Mouse (Mus musculus): Measurements from ENCODE around the gene Evc.
A peak's percentile ranks its signal among the peaks of the same experiment; 100 is the strongest.

Gene Evc

DNA sequence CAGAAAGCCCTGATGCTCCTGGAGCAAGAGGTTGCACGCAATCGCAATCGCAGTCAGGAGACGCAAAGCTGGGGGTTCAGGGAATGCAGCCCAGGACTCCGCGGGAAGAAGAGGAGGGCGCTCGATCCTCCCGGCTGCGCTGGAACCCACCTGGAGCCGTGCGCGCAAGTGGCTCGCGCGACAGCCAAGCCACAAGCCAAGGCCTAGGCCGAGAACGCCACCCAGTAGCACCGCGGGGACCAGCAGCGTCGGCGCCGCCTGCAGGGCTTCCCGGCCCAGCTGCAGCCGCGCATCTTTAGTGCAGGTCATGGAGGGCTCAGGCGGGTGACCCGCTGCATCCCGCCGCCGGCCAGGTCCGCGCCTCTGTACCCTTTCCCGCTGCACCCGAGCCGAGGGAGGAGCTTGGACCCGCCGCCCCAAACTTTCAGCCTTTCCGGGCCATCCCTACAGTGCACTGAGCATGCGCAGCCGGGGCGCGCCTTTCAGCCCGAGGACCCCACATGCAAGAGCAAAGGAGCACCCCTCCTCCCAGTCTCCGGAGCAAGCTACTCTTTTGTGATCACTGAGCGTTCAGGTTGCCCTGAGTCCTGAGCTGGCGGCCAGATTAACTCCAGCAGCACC, at the start of gene Evc:
Gene Evc (minus strand): TSS at position 410 of the 621 bp plus-strand sequence.
- peak; percentile 59 for DNase-seq

DNA sequence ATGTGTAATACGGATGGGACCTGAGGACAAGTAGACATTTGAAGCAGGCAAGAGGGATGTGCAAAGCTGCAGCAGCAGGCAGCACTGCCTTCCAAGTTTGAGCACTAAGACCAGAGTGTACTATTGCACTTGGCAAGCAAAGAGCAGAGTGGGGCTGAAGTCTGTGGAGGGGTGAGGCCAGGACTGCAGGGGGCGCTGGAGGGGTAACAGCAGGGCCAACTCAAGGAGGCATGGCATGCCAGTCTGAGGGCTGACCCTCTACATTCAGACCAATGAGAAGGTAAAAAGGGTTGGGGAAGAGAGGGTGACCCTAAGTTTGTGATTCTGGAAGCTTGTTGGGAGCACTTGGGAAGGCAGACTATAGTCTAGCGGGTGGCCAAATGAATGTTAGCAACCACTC, 46.9 kb upstream of the Evc start:
- no peak for DNase-seq

DNA sequence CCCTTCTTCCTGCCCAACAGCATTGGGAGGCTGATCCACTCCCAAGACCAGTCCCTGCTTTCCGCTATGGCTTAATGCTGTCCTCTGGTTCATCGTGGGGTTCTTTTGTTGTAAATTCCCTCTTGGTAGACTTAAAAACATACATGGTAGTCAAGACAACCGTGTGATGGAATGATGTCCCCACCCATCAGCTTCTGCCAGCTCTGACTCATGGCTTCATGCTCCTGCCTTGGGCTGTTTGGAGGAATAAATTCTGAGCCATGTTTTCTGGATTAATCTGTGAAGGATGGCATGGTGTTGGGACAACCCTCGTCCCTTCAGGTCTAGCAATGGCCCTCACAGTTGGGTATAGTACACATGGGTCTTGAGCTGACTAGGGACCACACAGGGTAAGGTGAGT, 43.9 kb upstream of the Evc start:
- DNase-seq, result no peak

DNA sequence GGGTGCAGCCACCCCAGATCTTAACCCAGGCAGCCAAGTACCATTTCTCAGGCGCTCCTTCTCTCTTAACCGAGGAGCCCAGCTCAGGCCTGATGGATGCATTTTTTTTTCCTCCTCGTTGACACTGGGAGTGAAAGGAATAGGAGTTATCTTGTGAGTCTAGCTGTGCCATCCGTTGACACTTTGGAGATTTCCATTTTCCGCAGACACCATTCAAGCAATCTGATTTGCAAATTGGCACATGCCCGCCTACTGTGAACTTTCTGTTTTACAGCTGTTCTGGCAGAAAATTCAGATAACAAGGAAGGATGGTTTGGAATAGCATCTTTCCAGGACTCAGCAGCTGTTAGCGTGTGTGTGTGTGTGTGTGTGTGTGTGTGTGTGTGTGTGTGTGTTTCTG, 40.7 kb upstream of the Evc start:
- DNase-seq, result no peak

DNA sequence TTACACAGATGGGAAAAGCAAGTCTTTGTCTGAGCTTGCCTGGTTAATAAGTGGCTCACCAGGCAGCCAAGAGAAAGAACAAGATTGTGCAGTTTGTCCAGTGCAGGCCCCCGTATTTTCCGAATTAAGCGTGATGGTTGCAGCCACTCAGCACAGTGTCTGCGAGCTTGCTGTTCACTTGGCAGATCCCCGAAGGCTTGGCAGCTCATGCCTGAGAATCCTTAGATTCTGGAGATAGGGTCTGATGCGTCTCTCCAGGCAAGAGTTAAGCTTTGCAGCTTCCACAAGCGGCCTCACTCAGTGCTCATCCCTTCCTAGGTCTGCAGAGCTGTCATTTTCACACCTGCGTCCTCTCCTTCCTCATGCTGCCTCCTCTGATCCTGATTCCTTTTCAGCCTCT, 32.1 kb upstream of the Evc start:
- no peak for DNase-seq

DNA sequence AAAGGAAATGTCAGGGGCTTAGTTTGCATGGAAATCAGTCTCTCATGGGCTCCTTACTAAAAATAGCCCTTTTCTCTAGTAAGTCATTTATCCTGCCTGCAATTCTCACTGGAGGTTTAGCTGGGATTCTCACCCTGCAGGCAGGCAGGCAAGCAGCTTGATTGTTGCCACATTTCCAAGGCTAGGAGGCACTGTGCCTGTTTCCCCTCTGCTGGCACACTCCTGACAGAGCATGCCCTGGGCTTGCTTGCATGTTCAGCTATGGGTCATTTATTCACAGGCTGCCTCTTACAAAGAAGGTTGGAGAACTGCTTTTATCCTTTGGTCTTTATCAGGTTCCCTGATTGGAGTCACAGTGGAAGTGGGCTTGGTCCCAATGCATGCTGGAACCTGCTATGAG, 29.1 kb upstream of the Evc start:
- no peak for DNase-seq

DNA sequence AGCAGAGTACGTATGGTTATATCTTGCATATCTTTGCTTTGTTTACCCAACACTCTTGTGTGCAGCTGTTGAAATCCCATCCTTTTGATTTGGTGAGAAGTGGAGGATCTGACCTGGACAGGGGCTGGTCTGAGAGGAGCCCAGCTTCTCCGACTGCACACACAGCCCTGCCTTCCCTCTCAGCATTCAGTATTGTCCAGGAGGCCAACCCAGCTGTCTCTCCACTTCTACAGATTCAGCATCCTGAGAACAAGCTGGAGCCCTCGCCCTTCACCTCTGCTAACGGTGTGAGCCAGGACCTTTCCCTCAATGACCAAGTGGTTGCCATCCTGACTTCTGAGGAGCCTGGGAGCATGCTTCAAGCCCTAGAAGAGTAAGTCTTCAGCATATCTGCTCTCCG, 26.6 kb upstream of the Evc start:
- no peak for DNase-seq

DNA sequence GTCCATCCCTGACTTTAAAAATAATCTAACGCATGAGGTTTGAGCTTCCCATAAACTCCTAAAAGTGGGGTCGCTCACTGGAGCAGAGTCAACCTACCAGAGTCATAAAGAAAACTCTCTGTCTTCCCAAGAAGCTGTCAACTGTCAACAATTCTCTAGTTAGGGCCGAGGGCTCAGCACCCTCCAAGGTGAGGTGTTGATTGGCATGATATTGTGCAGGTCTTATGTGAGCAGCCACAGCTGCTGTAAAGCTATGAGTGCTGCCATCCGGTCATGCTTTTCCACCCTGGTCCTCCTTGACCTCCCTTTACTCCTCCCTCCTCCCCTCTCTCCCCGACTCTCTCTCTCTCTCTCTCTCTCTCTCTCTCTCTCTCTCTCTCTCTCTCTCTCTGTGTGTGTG, 25.9 kb upstream of the Evc start:
- no peak for DNase-seq

DNA sequence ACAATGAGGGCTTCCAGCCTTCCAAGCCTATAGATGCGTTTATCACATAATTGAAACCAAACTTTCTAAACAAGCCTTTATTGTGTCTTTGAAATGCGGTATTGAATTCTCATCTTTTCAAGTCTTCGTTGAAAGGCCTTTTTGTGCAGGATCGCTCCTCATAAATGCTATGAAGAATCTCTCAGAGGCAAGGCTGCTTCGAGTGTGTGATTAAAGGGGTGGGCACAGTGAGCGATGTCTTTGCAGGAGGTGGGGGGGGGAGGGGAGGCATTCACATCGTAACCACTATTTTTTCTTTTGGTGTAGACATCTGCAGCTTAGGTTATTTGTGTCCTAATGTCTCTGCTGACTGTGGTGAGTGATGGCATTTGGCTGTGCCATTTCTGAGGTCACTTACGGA, 19.3 kb upstream of the Evc start:
- DNase-seq, result no peak

DNA sequence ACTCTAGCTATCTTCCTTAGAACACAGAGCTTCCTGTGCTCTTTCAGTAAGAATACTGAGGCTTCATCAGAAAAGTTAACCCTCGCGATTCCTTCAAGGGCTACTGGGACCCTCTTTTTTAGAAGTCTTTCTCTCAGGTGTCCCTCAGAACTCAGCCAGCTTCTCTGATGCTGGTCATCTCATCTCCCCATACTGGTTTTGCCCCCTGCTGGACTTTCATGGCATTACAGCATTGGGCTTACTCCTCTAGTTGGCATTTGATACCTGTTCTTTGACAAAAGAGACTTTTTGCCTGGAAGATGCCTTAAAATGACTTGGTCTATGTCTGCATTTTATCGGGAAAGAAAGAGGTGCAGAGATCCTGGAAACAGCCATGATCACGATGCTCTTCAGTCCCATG, 17.7 kb upstream of the Evc start:
- DNase-seq, result peak; percentile 65

DNA sequence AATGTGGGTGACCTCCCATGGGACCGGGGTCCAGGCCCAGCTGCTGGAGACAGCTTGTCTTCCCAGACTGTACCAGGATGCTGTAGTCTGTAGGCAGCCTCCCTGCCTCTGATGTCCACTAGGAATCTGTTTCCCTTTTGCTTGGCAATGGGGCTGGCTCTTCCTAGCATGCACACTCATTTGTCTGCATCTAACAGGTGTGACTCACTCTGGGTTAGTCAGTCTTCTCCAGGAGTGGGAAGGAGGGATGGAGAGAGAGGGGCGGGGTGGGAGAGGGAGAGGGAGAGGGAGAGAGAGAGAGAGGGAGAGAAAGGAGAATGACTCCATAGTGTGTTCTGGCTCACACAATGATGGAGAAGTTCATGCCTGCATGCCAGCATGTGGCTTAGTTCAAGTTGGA, 15.1 kb upstream of the Evc start:
- DNase-seq, result no peak

DNA sequence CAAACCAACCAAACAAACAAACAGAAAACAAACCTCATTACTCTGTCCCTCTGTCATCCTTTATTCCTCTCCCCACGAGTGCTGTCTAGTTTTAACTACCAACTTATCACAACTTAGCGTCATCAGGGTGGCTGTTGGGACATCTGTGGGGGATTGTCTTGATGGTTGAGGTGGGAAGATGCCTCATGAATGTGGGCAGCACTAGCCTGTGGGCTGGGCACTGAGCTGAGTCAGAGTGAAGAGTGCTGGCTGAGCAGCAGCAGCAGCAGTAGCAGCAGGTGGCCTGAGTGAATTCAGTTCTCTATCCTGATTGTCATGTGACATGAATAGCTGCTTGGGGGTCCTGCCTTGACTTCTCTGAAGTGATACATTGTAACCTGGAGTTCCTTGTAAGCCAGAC, 7.3 kb upstream of the Evc start:
- no peak for DNase-seq

DNA sequence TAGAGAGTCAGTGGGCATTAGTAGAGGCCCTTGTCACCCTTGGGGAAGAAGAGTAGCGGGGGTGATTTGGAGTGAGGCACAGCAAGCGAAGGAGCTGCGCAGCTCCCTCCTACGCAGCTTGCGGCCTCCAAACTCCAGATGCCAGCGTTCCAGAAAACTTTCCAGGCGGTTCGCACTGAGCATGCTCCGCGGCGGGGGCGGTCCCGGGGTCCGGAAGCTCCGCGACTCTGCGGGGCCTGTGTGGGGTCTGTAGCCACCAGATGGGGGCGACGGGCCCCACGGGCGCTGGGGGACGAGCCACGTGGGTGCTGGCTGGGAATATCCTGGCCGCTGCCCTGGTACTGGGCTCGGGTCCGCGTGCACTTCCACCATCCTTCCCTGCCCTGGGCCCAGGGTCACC, 1.6 kb upstream of the Evc start, which contains the start of gene Evc2:
Gene Evc2 (plus strand): TSS at position 212 of the 400 bp plus-strand sequence.
- peak; percentile 65 for DNase-seq

DNA sequence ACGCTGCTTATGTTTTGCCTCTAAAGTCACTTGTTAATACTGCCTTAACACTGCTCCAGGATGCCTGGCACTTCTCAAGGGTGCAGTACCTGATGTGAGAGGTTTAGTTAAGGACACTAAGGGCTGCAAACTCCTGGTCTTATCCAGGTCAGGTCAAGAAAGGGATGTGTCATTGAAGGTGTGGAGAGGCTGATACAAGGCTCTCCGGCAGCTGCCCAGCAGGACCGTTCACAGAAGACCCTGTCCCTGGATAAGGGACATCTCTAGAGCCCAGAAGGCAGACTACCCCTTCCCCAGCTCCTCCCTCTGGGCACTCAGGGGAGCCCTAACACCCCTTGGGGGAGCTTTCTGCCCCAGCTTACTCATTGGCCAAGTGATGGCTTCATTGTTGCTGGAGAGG, 1.0 kb upstream of the Evc start:
- DNase-seq, result no peak

DNA sequence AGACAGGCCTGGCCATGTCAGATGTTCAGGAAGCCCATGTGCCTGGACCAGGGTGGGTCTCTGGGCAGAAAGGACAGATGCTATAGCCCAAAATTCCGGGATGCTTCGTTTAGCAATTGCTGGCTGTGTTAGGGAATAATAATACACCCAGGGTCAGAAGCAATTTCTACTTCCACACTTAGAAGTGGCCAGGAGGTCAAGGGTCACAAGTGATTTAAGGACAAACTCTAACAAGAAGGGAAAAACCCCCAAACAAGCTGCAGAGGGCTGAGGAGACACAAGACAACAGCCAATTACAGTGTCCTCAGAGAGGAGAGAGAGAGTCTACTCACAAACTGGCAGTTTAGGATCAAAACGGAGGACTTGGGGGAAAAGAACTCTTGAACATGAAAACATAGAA, 1.6 kb downstream of the Evc start:
- no peak for DNase-seq

DNA sequence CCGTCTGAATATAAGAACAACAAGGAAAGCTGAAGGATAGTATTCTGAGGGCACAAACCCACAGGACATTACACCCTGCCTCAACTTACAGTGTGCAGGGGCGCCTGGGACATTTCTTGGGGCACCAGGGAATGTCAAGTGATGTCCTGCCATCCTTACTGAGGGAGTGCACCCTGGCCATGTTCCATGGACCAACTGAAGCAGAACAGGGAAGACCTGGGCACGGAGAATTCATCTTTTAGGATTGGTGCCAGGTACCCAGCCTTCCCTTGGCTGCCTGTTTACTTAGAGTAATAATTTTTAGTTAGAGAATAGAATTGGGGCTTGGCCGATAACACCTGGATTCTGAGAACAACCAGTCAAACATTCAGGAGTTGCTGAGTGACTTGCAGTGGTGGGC, 4.6 kb downstream of the Evc start:
- no peak for DNase-seq

DNA sequence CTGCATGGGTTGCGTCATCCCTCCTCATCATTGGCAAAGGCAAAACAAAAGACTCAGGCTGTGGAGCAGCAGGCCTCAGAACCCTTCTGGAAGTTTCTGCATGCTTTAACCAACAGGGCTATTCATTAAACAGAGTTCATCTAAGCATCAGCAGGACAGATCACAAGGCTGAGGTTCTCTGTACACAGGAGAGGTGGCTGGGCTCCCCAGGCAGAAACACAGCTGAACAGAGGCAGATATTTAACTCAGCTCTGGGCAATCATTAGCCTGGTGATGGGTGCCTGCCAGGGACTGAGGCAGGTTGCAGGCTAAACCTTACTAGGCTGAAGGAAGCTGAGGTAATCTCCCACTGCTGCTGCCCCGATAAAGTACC, 5.6 kb downstream of the Evc start:
- DNase-seq, result no peak

DNA sequence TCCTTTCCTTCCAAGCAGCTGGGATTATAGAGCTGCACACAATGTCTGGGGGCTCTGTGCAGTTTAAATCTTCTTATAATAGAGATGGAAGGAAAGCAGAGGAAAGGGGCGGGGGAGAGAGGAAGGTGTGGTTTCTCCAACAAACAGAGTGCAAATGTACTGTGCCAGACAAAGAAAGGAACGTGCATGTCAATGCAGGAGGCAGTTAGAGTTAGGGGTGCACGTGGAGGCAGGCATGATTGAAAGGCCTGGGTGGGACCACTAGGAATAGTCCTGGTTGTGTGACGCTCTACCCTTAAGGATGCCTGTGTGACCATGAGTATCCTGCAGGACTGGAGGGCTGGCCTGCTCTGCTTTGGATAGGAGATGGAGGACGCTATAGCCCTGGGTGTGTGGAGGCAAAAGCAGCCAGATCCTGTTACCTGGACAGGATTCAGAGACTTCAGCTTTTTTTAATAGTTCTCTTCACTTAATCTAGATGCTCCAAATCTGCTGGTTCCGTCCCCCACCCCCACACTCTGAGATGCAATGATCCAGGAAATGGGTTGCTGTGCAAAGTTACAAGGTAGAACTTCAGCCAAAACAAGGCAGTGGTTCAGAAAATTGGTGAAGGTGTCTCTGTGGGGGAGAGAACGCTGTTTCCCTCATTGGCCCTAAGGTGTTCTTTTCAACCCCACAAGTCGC, 6.1 kb downstream of the Evc start:
- no peak for DNase-seq

DNA sequence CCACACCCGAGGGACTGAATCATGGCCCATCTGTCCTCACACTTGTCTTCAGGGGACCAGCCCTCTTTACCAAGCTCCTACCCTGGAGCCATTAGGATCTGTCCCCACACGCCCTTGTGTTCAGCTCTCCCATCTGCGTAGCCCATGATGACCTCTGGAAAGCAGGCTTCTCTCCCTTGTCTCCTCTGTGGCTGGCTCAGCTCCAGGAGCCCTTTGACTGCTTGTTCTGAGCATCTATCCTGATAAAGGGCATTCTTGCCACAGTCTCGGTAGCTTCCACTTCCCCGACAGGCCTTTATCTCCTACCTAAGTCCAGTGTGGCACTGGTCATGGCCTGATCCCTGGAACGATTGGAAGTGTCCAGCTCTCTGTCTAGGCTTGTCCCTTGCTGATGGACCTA, 10.0 kb downstream of the Evc start:
- no peak for DNase-seq

DNA sequence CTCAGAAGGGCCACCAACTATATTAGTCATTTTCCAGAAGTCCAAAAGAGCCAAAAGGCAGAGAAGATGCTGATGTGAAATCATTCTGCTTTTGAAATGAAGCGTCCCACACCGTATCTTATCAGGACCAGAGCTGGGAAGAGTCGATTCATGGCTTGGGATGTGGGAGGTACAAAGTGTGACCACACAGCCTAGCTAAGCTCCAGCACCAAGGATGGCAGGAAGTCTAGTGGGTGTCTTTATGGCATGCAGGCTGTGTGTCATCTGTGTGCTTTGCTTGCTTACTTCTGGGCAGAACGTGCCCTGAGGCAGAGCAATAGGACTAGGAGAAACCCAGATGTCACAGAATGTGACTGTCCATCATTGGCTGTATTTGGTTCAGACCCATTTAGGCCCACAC, 15.9 kb downstream of the Evc start:
- no peak for DNase-seq

DNA sequence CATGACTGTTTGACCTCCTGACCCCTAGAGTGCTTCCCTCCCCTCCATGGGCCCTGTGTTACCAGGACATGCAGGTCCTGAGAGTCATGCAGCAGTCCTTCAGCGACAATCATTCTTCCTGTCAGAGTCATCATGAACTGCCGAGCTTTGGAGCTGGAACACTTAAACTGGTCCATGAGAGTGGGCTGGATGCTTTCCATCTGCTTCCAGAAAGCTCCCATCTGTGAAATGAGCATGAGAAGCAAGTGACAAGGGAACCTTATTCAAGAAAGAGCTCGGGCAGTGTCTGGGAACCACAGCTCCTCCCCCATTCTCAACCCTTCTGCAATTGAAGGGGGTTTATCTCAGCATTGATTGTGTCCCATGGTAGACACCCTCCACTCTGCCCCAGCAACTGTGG, 16.5 kb downstream of the Evc start:
- no peak for DNase-seq

DNA sequence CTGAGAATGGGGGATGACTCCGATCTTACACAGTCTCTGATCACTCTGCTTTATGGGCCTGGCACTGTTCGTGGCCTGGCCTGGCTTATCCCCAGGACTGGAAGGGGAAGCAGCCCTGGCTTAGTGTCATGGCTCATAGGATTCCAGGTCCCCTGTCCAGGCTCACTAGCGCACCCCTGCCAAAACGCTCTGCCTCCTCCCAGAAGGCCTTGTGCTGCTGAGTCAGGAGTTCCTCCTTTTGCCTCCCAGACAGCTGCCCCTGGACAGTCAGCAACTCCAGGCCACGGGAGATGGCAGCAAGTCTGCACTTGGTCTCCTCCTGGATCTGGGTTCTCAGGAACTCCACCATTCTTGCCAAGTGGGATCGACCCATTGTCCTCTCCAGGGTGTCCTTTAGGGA, 18.0 kb downstream of the Evc start:
- no peak for DNase-seq

DNA sequence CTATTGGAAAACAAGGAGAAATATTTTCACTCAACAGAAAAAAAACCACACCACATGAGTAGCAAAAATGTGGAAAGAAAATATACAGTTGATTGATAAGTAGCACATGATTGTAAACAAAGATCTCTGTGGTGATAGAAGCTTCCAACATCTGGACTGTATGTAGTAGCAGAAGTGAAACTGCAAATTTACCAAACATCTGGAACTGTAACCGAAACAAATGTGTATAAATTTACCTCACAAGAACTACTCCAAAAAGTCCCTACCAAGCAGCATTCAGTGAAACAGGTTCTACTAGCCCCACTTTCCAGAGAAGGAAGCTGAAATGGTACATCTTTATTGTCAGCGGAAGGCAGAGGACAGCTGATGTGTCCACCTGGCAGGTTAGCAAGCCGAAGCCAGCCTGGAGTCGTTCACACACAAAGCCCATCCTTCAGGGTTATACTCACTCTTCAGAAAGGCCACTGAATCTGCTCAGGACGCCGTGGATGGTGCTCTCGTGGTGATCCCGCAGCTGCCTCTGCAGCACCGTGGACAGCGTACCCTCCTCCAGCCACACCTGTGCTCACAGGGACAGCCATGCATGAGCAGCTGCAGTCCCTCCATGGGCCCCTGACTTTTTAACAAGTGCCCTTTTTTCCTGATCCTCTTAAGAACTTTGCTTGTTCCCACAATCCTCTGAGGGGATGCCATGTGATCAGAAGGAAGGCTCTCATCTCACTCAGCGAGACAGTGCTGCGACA, 23.5 kb downstream of the Evc start:
- DNase-seq, result no peak

DNA sequence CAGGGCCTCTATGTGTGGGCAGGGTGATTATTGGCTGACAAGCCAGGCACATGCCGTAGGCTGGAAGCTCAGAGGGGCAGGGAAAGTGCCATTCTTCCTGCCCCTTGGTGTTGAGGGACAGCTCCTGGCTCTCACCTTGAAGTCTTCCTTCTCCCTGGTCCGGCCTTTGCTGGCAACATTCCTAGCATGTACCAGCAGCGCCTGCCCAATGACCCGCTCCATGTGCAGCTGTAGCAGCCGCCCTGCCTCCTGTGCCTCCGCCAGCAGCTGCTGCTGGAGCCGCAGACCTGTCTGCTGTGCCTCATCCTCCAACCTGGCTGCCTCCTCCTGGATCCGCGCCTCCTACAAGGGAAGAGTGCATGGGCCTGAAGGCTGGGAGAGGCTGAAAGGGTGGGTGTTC, 26.7 kb downstream of the Evc start:
- no peak for DNase-seq

DNA sequence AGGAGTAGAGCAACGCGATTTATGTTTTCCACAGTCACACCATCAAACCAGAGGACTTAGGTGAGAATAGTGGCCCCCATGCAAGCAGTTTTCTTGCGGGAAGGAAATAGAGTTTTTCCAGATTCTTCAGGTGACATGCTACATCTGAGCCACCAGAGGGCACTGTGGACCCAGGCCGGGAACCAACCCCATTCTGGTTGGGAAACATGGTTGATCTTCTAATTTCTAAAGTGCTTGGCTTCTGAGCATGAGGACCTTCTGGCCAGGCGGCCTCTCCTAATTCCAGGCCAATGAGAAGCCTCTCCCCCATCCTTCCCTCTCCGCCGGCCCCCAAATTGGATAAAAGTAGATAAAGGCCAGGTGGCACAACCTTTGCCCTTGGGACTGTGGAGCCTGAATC, 38.3 kb downstream of the Evc start:
- DNase-seq, result peak; percentile 46
